Mouse (Mus musculus) hindbrain, embryonic 13.5 days (tissue): ENCODE data around the gene Gm12886. TPM values are rescaled to one million over a fixed set of nuclear protein-coding genes. Genes with fewer than 3 reads are reported as not detected.

ENCODE experiments used
- ATAC-seq: fragments of 200-750 bp; cut with Nextera tagmentation; 2 replicates; pipeline ENCODE4 v1.8.0; 2017; ENCODE audit warnings: moderate TSS enrichment; ENCODE audit not compliant: low FRiP score
- H3K27ac ChIP-seq: fragments of 300-500 bp; sonication (generic); 2 replicates; pipeline ENCODE4 v1.5.1; 2015; ENCODE audit warnings: inconsistent platforms, mild to moderate bottlenecking, moderate library complexity
- H3K27me3 ChIP-seq: fragments of 300-500 bp; sonication (generic); 2 replicates; pipeline ENCODE4 v1.6.1; 2015; ENCODE audit warnings: mild to moderate bottlenecking, inconsistent platforms
- H3K36me3 ChIP-seq: fragments of 300-500 bp; sonication (generic); 2 replicates; pipeline ENCODE4 v1.6.1; 2015; ENCODE audit warnings: mild to moderate bottlenecking, inconsistent platforms
- H3K4me1 ChIP-seq: fragments of 300-500 bp; sonication (generic); replicated peaks from 2 replicates; pipeline ENCODE4 v1.6.1; 2015; ENCODE audit warnings: inconsistent platforms
- H3K4me2 ChIP-seq: fragments of 300-500 bp; sonication (generic); 2 replicates; pipeline ENCODE4 v1.6.1; 2015; ENCODE audit warnings: inconsistent platforms, mild to moderate bottlenecking, moderate library complexity
- H3K4me3 ChIP-seq: fragments of 300-500 bp; sonication (generic); 2 replicates; pipeline ENCODE4 v1.5.1; 2015; ENCODE audit warnings: mild to moderate bottlenecking, inconsistent platforms
- H3K9ac ChIP-seq: fragments of 300-500 bp; sonication (generic); 2 replicates; pipeline ENCODE4 v1.6.1; 2015; ENCODE audit warnings: mild to moderate bottlenecking, inconsistent platforms
- H3K9me3 ChIP-seq: fragments of 300-500 bp; sonication (generic); 2 replicates; pipeline ENCODE4 v1.6.1; 2016; ENCODE audit warnings: inconsistent platforms
- WGBS: fragments of 180-500 bp; shearing (Covaris S2); methylation state at CpG from one replicate; pipeline ENCODE4 v1.1.7; 2015; 5-methylcytosine and 5-hydroxymethylcytosine counted together
- polyA plus RNA-seq: library from polyadenylated mRNA; unstranded; fragments of >200 nt; fragmentation: Nextera tagmentation; extraction: Ambion mirVana; gene quantifications from 2 replicates; pipeline ENCODE4 v1.2.1, GENCODE M21; 2015

Gm12886 gene
- polyA plus RNA-seq: not detected in 2 replicates

- Histone ChIP-seq H3K9ac (no peak within 1 kb of the TSS), H3K27ac (no peak within 1 kb of the TSS), H3K27me3 (no peaks in the 10 kb centered on the region), H3K4me3 (no peak within 1 kb of the TSS), H3K4me1 (no peaks in the 10 kb centered on the region), H3K9me3 (peaks cover 52% of the 10 kb centered on the region), H3K4me2 (no peak within 1 kb of the TSS), H3K36me3 (no peaks in the 10 kb centered on the region)
- 61% methylated on average over 3 of the region's 3 CpGs for WGBS
- ATAC-seq: no peak
These were observed at the start of gene Gm12886 for GRCm38 (mm10) chr4:121422999-121423398. Gene Gm12886 (minus strand): TSS chr4:121423099.

Other genes starting within 250 kb of the Gm12886 start
- 31.7 and 33.4 TPM in 2 replicates for gene Rlf, start 208.0 kb downstream of the Gm12886 start, polyA plus RNA-seq
- not detected in 2 replicates for gene Gm12888, start 98.2 kb downstream of the Gm12886 start, polyA plus RNA-seq
- gene Gm12887, start 199.0 kb upstream of the Gm12886 start, polyA plus RNA-seq: not detected in 2 replicates